Mouse (Mus musculus) olfactory bulb, adult 2 months (tissue): ENCODE data around the gene Bcl2l1.

ENCODE experiments used
- CTCF ChIP-seq: fragments of 200-500 bp; IDR thresholded peaks from 2 replicates; pipeline ENCODE4 v1.5.1; 2012; ENCODE audit warnings: low read depth, mild to moderate bottlenecking, low read length, moderate library complexity; ENCODE audit not compliant: insufficient read depth
- POLR2A ChIP-seq: fragments of 200-500 bp; IDR thresholded peaks from 2 replicates; pipeline ENCODE4 v1.6.1; 2012; ENCODE audit warnings: mild to moderate bottlenecking, low read depth, low read length, moderate library complexity; ENCODE audit not compliant: insufficient read depth

- TF ChIP-seq POLR2A (no peak), CTCF (no peak)
Measured at GRCm38 (mm10) chr2:152782656-152783055, 48.9 kb downstream of the Bcl2l1 start.
